Mouse (Mus musculus): Measurements from ENCODE around the gene Clpsl2. TPM values are rescaled to one million over a fixed set of nuclear protein-coding genes. Genes with fewer than 3 reads are reported as not detected.

The Clpsl2 gene
- polyA plus RNA-seq, 1 experiment, result not detected

DNA sequence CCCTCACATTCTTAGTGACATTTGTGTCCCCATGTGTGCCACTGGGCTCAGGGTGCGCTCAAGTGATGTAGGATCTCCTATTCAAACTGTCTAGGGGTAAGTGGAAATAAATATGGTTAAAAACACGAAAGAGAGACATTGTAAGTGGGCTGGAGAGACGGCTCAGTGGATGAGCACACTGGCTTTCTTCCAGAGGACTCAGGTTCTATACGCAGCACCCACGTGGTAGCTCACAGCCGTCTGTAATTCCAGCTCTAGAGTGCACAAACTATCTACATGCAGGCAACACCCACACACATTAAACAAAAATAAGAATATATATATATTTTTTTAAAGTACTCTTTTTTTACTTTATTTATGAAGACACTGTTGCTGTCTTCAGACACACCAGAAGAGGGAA lies 23.7 kb downstream of the Clpsl2 start:
- no peak overlapping the region for H3K4me3 ChIP-seq (ENCODE audit: insufficient read depth, low read length)
- H3K4me1 ChIP-seq (ENCODE audit: control insufficient read depth, insufficient read depth, low read length), result no peaks in the 10 kb centered on the region
- TF ChIP-seq CTCF (IDR thresholded peaks at IDR 0.05; ENCODE audit: borderline replicate concordance, insufficient read depth, low read length), result no peak
- TF ChIP-seq POLR2A (IDR thresholded peaks at IDR 0.05; ENCODE audit: low read depth, low read length), result no peak
- H3K27ac ChIP-seq (ENCODE audit: insufficient read depth, low read length), result no peak overlapping the region

DNA sequence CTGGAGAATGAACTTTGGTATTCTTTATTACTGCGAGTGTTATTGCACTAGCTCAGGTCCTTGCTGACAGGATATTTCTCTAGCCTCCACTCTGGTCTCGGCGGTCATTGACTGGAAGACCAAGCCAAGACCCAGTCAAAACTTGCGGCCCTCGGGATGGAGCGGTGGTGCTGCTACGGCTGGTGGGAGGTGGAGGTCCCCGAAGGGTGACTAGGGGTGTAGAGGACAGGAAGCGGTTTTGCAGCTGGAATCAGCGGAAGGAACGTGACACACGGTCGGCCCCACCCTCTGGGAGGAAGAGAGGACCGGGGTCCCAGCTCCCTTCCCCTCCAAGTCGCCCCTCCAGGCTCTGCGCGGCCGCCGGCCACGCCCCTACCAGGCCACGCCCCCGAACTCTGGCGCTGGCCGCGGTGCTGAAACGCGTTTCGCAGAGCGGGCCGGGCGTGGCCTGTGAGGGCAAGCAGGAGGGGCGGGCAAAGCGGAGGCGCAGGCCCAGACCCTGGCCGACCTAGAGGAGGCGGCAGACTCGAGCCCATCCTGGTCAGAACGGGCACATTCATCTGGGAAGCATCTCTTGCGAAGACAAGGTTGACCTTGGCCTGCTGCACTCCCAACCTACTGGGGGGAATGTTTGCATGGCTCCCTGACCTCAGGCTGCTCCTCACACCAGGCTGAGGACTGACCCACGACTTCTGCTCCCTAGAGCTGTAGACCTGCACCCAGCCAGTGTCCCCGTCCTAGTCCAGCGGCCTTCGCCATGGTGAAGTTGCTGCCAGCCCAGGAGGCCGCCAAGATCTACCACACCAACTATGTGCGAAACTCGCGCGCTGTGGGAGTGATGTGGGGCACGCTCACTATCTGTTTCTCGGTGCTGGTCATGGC lies 26.3 kb downstream of the Clpsl2 start, which contains the start of gene Lhfpl5:
Lhfpl5 (plus strand) TSS at position 398 of the 882 bp plus-strand sequence.
- H3K4me3 ChIP-seq (ENCODE audit: insufficient read depth, low read length), result no peak within 1 kb of the TSS
- H3K4me1 ChIP-seq (ENCODE audit: control insufficient read depth, insufficient read depth, low read length), result no peaks in the 10 kb centered on the region
- H3K27ac ChIP-seq (ENCODE audit: insufficient read depth, low read length), result no peak within 1 kb of the TSS
- TF ChIP-seq POLR2A (IDR thresholded peaks at IDR 0.05; ENCODE audit: low read depth, low read length), result no peak

DNA sequence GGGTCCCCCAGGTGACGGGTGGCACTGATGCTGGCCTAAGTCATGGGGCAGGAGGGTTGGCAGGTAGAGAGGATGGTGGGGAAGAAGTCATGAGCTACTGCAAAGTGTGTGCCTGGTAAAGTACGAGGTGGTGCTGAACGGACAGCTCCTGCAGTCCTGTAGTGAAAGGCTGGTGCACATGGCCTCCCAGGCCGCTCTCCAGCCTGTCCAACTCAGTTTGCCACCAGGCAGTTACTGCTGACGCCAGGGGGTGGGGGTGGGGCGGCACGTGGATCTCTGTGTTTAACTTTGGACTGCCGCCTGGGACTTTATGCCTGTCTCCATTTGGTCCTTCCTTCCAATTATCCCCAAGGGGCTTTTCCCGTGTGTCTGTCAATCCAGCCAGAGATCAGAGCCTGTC lies 31.2 kb downstream of the Clpsl2 start:
- TF ChIP-seq POLR2A (IDR thresholded peaks at IDR 0.05; ENCODE audit: low read depth, low read length) (no peak), CTCF (IDR thresholded peaks at IDR 0.05; ENCODE audit: borderline replicate concordance, insufficient read depth, low read length) (no peak)
- H3K27ac ChIP-seq (ENCODE audit: insufficient read depth, low read length), result no peak overlapping the region
- no peak overlapping the region for H3K4me3 ChIP-seq (ENCODE audit: insufficient read depth, low read length)
- H3K4me1 ChIP-seq (ENCODE audit: control insufficient read depth, insufficient read depth, low read length), result no peaks in the 10 kb centered on the region

DNA sequence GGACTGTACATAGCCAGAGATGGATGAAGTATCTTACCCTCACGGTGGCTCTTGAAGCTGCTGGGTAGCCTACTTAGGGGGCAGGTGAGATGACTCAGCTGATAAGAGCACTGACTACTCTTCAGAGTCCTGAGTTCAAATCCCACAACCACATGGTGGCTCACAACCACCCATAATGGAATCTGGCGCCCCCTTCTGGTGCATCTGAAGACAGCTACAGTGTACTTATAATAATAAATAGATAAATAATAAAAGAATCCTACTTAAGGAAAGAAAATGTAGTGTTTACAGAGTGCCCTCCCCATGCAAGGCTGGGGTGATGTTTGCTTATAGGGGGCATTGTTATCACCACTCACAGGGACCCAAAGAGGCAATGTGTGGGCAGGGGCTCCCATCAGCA lies 31.8 kb downstream of the Clpsl2 start:
- Histone ChIP-seq H3K4me3 (ENCODE audit: insufficient read depth, low read length) (no peak overlapping the region), H3K4me1 (ENCODE audit: control insufficient read depth, insufficient read depth, low read length) (no peaks in the 10 kb centered on the region), H3K27ac (ENCODE audit: insufficient read depth, low read length) (no peak overlapping the region)
- no peak for TF ChIP-seq POLR2A (IDR thresholded peaks at IDR 0.05; ENCODE audit: low read depth, low read length)
- TF ChIP-seq CTCF (IDR thresholded peaks at IDR 0.05; ENCODE audit: borderline replicate concordance, insufficient read depth, low read length), result no peak

DNA sequence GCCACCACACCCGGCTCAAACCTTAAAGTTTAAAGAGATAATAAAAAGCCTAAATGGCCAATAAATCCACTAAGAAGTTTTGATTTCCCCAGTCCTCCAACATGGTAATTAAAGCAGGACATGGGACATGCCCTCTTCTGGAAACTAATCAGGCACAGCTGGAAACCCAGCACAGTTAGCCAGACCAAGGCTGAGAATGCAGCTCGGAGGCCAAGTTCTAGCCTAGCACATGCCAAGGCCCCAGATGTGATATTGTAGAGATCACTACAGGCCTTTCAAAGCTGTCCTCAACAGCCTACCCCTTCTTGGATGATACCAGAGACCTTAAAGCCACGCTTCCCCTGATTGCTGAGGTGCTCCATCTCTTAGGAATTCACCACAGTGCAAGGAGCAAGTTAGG lies 37.3 kb downstream of the Clpsl2 start:
- Histone ChIP-seq H3K4me3 (ENCODE audit: insufficient read depth, low read length) (no peak overlapping the region), H3K27ac (ENCODE audit: insufficient read depth, low read length) (no peak overlapping the region), H3K4me1 (ENCODE audit: control insufficient read depth, insufficient read depth, low read length) (peaks cover 3% of the 10 kb centered on the region; the same call in 1 of the 2 replicates)
- TF ChIP-seq CTCF (IDR thresholded peaks at IDR 0.05; ENCODE audit: borderline replicate concordance, insufficient read depth, low read length) (no peak), POLR2A (IDR thresholded peaks at IDR 0.05; ENCODE audit: low read depth, low read length) (no peak)

DNA sequence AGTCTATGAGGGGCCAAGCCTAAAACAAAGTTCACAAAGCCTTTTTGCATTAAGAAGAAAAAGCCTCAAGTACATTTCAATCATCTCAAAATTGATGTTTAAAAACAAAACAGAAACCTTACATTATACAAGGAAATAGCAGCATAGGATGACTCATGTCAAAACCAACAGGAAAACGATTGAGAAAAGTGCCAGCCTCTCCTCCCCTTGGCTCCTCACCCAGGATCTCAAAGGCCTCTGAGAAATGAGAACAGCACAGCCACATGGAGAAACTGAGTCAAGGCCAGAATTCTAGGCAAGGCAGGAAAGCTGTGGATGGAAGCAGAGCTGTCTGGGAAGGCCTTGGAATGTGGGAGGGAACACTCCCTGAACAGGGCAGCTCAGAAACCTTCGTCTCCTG lies 39.4 kb downstream of the Clpsl2 start:
- TF ChIP-seq POLR2A (IDR thresholded peaks at IDR 0.05; ENCODE audit: low read depth, low read length), result no peak
- no peak for TF ChIP-seq CTCF (IDR thresholded peaks at IDR 0.05; ENCODE audit: borderline replicate concordance, insufficient read depth, low read length)
- H3K4me1 ChIP-seq (ENCODE audit: control insufficient read depth, insufficient read depth, low read length), result peaks cover 3% of the 10 kb centered on the region; the same call in 1 of the 2 replicates
- no peak overlapping the region for H3K27ac ChIP-seq (ENCODE audit: insufficient read depth, low read length)
- H3K4me3 ChIP-seq (ENCODE audit: insufficient read depth, low read length), result no peak overlapping the region

DNA sequence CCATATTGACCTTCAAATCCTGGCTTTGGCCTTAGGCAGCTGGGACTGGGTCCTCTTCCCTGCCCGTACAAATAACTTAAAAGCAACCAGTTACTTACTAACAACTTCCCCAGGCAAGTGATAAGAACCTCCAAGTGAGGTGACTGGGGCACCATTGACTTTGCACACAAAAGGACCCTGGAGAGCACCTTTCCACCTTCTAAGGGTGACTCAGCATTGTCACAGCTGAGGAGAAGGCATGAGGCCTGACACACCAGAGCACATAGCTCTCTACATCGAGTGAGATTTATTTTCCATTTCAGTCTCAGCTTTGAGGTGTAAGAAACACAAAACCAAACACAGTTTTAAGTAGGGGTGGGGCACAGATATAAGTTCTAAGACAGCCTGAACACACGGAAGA lies 41.4 kb downstream of the Clpsl2 start:
- TF ChIP-seq CTCF (IDR thresholded peaks at IDR 0.05; ENCODE audit: borderline replicate concordance, insufficient read depth, low read length), result no peak
- TF ChIP-seq POLR2A (IDR thresholded peaks at IDR 0.05; ENCODE audit: low read depth, low read length), result no peak
- no peak overlapping the region for H3K4me3 ChIP-seq (ENCODE audit: insufficient read depth, low read length)
- H3K27ac ChIP-seq (ENCODE audit: insufficient read depth, low read length), result no peak overlapping the region
- peaks cover 3% of the 10 kb centered on the region; the same call in 1 of the 2 replicates for H3K4me1 ChIP-seq (ENCODE audit: control insufficient read depth, insufficient read depth, low read length)

DNA sequence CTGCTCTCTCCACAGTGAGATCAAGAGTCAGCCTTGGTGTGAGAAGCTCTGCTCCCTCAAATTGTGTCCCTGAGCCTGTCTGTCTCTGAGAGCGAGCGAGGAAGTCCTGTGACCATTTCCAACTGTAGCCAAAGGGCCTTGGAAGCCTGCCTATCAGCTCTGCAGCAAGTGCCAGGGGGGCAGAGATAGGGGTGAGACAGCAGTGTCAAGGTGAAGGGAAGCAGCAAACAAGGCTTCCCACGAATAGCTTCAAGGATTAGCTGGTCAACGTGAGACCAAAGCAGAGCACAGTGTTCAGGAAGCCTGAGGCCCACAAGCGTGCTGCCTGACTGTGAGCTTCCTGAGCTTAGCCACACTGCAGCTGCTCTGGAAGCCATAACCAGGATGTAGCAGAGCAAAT lies 42.3 kb downstream of the Clpsl2 start:
- no peak overlapping the region for H3K27ac ChIP-seq (ENCODE audit: insufficient read depth, low read length)
- no peak for TF ChIP-seq CTCF (IDR thresholded peaks at IDR 0.05; ENCODE audit: borderline replicate concordance, insufficient read depth, low read length)
- TF ChIP-seq POLR2A (IDR thresholded peaks at IDR 0.05; ENCODE audit: low read depth, low read length), result no peak
- H3K4me1 ChIP-seq (ENCODE audit: control insufficient read depth, insufficient read depth, low read length), result peaks cover 3% of the 10 kb centered on the region; the same call in 1 of the 2 replicates
- H3K4me3 ChIP-seq (ENCODE audit: insufficient read depth, low read length), result no peak overlapping the region

DNA sequence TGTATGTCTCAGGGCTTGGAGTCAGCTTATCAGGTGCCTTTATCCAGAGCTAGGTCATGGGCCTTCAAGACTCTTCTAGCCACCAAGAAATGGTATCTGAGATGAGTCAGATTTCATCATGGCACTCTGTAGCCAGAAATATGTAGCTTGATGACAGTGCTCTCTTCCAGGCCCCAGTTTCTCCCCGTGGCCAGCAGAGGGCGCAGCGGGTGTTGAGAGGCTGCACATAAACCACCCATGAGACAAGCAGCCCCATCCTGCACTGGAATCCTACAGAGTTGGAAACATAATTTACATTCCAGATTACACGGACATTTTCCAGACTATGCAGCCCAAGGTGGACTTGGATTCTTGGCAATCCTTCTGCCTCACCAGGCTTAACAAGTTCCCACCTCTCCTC lies 43.8 kb downstream of the Clpsl2 start:
- H3K4me3 ChIP-seq (ENCODE audit: insufficient read depth, low read length), result no peak overlapping the region
- TF ChIP-seq POLR2A (IDR thresholded peaks at IDR 0.05; ENCODE audit: low read depth, low read length) (no peak), CTCF (IDR thresholded peaks at IDR 0.05; ENCODE audit: borderline replicate concordance, insufficient read depth, low read length) (peak; percentile 65)
- H3K4me1 ChIP-seq (ENCODE audit: control insufficient read depth, insufficient read depth, low read length), result peaks cover 3% of the 10 kb centered on the region; the same call in 1 of the 2 replicates
- no peak overlapping the region for H3K27ac ChIP-seq (ENCODE audit: insufficient read depth, low read length)

DNA sequence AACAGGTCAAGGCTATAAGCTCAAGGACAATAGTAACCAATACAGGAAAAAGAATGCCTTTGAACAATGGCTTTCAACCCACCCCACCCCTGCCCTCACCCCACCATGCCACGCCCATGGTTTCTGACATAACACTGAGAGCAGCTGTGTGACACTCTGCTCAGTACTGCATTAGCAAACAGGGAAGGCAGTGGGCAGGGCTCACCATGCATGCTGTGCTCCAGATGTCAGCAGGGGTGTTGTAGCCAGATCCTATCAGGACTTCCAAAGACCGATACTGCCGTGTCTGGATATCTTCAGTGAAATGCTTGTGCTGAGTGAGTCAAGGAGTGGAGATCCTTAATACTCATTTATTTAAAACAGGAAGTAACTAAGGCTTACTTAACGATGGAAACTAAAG lies 44.8 kb downstream of the Clpsl2 start:
- no peaks in the 10 kb centered on the region for H3K4me1 ChIP-seq (ENCODE audit: control insufficient read depth, insufficient read depth, low read length)
- no peak overlapping the region for H3K4me3 ChIP-seq (ENCODE audit: insufficient read depth, low read length)
- no peak overlapping the region for H3K27ac ChIP-seq (ENCODE audit: insufficient read depth, low read length)
- TF ChIP-seq POLR2A (IDR thresholded peaks at IDR 0.05; ENCODE audit: low read depth, low read length), result no peak
